Mouse (Mus musculus) olfactory bulb, adult 2 months (tissue): ENCODE data around the gene Slc25a22. TPM values are rescaled to one million over a fixed set of nuclear protein-coding genes. Genes with fewer than 3 reads are reported as not detected.

Source experiments
- H3K27ac ChIP-seq: fragments of 200-500 bp; 2 replicates; pipeline ENCODE4 v1.5.1; 2012; ENCODE audit warnings: low read depth, low read length; ENCODE audit not compliant: insufficient read depth
- H3K4me1 ChIP-seq: fragments of 200-500 bp; 2 replicates; pipeline ENCODE4 v1.6.1; 2012; ENCODE audit warnings: low read length; ENCODE audit not compliant: control insufficient read depth, insufficient read depth
- H3K4me3 ChIP-seq: fragments of 200-500 bp; 2 replicates; pipeline ENCODE4 v1.5.1; 2012; ENCODE audit warnings: mild to moderate bottlenecking, low read depth, low read length, moderate library complexity; ENCODE audit not compliant: insufficient read depth
- CTCF ChIP-seq: fragments of 200-500 bp; IDR thresholded peaks from 2 replicates; pipeline ENCODE4 v1.5.1; 2012; ENCODE audit warnings: low read depth, mild to moderate bottlenecking, low read length, moderate library complexity; ENCODE audit not compliant: insufficient read depth
- POLR2A ChIP-seq: fragments of 200-500 bp; IDR thresholded peaks from 2 replicates; pipeline ENCODE4 v1.6.1; 2012; ENCODE audit warnings: mild to moderate bottlenecking, low read depth, low read length, moderate library complexity; ENCODE audit not compliant: insufficient read depth
- WGBS: fragments of 180-500 bp; shearing (Covaris S2); methylation state at CpG from one replicate; pipeline ENCODE4 v1.1.7; 2018; 5-methylcytosine and 5-hydroxymethylcytosine counted together
- polyA plus RNA-seq: library from polyadenylated mRNA; stranded (reverse); fragments of >200 nt; gene quantifications from 2 replicates; pipeline ENCODE4 v1.2.4, GENCODE M21; 2012; ENCODE audit warnings: low replicate concordance; ENCODE audit not compliant: missing spikeins, insufficient read depth, insufficient read length

Slc25a22 gene
- polyA plus RNA-seq, 1 experiment = not detected

DNA sequence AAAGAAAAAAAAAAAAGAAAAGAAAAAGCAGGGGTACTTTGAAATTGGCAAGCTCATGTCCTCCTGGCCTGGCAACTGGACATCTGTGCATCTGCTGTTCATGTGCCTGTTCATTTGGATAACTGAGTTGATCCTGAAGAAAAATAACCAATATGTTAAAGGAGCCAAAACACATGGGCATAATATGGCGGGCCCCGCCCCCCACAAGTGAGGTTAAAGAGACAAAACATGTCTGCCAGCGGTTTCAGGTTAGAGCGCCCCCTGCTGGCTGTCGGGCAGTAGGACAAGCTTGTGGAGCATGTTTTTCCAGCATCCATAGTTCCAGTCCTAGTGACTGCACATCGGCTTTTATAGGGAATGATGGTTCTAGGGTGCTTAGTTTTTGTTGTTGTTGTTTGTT, 42.9 kb downstream of the Slc25a22 start:
- H3K27ac ChIP-seq = no peak overlapping the region
- TF ChIP-seq POLR2A (no peak), CTCF (peak; percentile 73)
- H3K4me3 ChIP-seq = no peak overlapping the region
- WGBS = 16% methylated on average over 6 of the region's 6 CpGs
- peaks cover 3% of the 10 kb centered on the region; the same call in 1 of the 2 replicates for H3K4me1 ChIP-seq

GRCm38 (mm10) chr7:141394158-141394557, 43.5 kb downstream of the Slc25a22 start:
- 90% methylated on average over 7 of the region's 7 CpGs for WGBS
- Histone ChIP-seq H3K4me3 (no peak overlapping the region), H3K4me1 (peaks cover 3% of the 10 kb centered on the region; the same call in 1 of the 2 replicates), H3K27ac (no peak overlapping the region)
- TF ChIP-seq CTCF = no peak
- TF ChIP-seq POLR2A = no peak

- Histone ChIP-seq H3K4me1 (peaks cover 3% of the 10 kb centered on the region; the same call in 1 of the 2 replicates), H3K27ac (no peak overlapping the region; the same call in 1 of the 2 replicates), H3K4me3 (peak overlapping the region; percentile 72)
- 8% methylated on average over 9 of the region's 9 CpGs for WGBS
- no peak for TF ChIP-seq POLR2A
- no peak for TF ChIP-seq CTCF
Measured at GRCm38 (mm10) chr7:141392552-141393222, 45.0 kb downstream of the Slc25a22 start.

DNA sequence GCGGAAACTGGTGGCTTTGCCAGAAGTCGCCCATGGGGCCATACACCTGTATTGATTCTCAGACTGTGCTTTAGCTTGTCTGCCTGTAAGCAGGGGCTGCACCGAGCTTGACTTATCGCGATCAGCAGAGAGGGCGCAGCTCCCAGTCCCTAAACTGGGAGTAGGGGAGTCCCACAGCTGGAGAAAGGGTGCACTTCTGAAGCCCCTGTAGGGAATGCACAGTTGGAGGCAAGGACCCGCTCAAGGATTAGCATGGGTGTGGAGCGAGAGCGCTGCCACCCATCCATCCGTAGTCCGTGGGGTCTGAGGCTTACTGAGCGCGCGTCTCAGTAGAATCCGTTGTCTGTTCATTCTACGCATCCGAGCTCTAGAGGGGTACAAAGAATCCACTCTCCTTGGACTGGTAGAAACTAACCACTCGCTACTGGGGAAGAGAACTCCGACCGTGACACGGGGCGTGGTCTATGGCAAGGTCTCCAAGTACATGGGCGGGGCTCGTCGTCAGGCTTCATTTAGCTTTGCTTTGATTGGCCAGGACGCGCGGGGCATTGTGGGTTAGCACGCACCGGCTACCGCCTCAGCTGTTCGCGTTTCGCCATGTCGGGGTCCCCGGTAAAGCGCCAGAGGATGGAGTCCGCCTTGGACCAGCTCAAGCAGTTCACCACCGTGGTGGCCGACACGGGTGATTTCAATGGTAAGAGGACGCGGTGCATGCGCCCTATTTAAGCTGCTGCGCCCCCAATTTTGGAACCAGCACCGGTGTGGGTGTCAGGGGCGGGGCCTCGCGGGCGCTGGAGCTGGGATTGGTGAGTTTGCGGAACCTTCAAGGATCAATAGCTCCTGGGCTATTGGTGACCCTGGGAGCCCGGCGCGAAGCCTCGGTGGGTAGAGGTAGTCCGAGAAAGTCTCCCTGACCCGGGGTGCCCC, 45.8 kb downstream of the Slc25a22 start, which contains the start of gene Taldo1:
Gene Taldo1, plus strand, starts transcription at position 575 of the 927 bp plus-strand sequence.
- under 1% methylated on average over 57 of the region's 57 CpGs for WGBS
- Histone ChIP-seq H3K27ac (peak within 1 kb of the TSS; percentile 58), H3K4me1 (peaks cover 3% of the 10 kb centered on the region; the same call in 1 of the 2 replicates), H3K4me3 (peak within 1 kb of the TSS; percentile 72)
- TF ChIP-seq POLR2A = peak; percentile 87
- TF ChIP-seq CTCF = no peak

DNA sequence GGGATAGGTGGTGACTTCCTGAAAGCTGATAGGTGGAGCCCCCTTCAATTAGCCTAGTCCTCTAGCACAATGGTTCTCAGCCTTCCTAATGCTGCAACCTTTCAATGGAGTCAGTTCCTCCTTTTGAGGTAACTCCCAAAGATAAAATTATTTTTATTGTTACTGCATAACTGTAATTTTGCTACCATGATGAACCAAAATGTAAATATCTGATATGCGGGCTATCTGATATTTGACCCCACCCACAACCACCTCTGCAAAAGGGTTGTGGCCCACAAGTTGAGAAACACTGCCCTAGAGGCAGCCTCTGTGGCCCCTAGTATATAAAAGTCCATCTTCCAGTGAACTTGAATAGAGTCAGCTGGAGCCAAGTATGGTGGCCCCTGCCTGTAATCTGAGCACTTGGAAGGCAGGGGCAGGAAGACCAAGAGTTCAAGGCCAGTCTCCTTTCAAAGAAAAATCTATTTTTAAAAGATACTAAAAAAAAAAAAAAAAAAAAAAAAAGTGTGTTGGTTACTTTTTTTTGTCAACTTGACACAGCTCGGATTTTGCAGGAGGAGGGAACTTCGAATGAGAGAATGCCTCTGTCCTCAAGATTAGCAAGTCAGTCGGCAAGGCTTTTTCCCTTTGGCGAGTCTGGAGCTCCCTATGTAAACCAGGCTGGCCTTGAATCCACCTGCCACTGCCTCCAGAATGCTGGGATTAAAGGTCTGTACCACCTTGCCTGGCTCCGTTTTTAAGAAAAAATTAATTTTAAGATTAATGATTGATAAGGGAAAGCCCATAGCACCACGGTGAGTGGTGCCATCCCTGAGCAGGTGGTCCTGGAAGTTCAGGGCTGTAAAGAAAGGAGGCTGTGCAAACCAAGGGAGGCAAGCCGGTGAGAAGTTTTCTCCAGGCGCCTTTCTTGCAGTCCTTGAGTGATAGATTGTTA, 47.1 kb downstream of the Slc25a22 start:
- TF ChIP-seq POLR2A (no peak), CTCF (no peak)

DNA sequence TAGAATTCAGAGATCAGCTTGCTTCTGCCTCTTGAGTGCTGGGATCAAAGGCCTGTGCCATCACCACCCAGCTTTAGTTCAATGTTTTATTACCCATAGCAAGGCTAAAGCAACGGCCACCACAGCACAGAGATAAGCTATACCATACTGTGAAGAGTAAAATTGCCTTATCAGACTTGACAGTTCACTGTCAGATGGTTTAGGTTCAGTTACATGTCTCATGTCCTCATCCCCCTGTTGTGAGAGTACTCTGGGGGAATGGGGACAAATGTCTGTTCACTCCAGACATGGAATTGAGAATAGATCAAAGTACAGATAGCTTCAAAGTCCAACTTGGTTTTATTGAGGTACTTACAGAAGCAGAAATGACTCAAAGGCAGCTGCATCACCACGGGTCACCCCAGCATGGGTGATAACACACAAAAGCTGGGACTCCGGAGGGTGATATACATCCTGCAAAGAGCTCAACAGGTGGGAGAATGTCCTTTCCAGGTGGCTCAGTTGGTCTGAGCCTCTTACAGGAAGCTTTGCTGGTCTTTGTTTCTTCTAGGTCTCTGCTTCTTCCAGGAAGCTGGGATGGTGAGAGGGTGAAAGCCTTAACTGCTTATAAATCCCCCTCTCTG, 49.1 kb downstream of the Slc25a22 start:
- Histone ChIP-seq H3K27ac (no peak overlapping the region), H3K4me3 (no peak overlapping the region), H3K4me1 (peaks cover 3% of the 10 kb centered on the region; the same call in 1 of the 2 replicates)
- 64% methylated on average over 3 of the region's 3 CpGs for WGBS
- TF ChIP-seq POLR2A = no peak
- no peak for TF ChIP-seq CTCF

More for the DNA sequence above, 47.1 kb downstream of the Slc25a22 start:
- 64% methylated on average over 9 of the region's 9 CpGs for WGBS
- Histone ChIP-seq H3K27ac (no peak overlapping the region), H3K4me3 (no peak overlapping the region), H3K4me1 (peaks cover 3% of the 10 kb centered on the region; the same call in 1 of the 2 replicates)

DNA sequence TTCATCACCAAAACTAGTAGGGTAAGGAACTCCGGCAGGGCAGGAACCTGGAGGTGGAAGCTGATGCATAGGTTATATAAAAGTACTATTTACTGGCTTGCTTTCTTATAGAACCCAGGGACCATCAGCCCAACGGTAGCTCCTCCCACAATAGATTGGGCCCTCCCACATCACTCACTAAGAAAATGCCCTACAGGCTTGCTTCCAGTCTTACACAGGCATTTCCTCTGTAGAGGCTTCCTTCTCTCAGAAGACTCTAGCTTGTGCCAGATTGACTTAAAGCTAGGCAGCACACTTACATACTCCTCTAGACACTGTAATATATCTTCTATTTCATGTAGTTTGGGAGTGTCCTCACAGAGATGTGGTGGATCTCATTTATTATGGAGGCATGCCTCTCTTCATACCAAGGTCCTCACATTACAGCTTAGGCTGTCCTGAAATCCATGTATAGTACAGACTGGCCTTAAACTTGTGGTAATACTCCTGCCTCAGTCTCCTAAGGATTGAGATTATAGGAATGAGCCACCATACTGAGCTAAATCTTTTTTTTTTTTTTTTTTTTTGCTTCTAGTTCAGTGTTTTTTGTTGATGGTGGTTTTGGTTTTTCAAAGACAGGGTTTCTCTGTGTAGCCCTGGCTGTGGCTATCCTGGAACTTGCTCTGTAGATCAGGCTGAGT, 49.7 kb downstream of the Slc25a22 start:
- H3K27ac ChIP-seq = no peak overlapping the region
- no peak overlapping the region for H3K4me3 ChIP-seq
- 41% methylated on average over 2 of the region's 2 CpGs for WGBS
- no peak for TF ChIP-seq POLR2A
- TF ChIP-seq CTCF = no peak
- peaks cover 3% of the 10 kb centered on the region; the same call in 1 of the 2 replicates for H3K4me1 ChIP-seq
